Mouse (Mus musculus): Measurements from ENCODE around the gene Nmrk2.

Gene Nmrk2

GRCm38 (mm10) chr10:81201807-81202758 lies at the start of gene Nmrk2:
TSS of gene Nmrk2 (minus strand) at chr10:81202051.
- CTCF ChIA-PET: interaction anchor here (0.5 to 2.6 kb wide), 15 partner anchors 8 to 663 kb away, joined by 3 to 14 read pairs (median 3); partner anchors contain the start of genes Atp8b3 (in 1 of the 4), Fzr1 (in 1 of the 4), Pip5k1c (in 1 of the 4) and Zfr2 (in 1 of the 4)
- POLR2A ChIA-PET: interaction anchor here in 1 of 4 experiments (0.6 to 1.0 kb wide), 2 partner anchors 9 to 272 kb away, joined by 3 to 4 read pairs; partner anchors contain the start of gene Gadd45b

GRCm38 (mm10) chr10:81249442-81249841 lies 47.6 kb upstream of the Nmrk2 start:
- ChIA-PET CTCF (interaction anchor here in 2 of 4 experiments (1.0 to 1.6 kb wide), 5 partner anchors 8 to 43 kb away, joined by 3 to 4 read pairs (median 3); partner anchors contain the start of gene Pip5k1c (in 1 of the 2)), POLR2A (interaction anchor here in 2 of 4 experiments (1.2 to 1.3 kb wide), 2 partner anchors 15 to 19 kb away, joined by 3 to 4 read pairs; no protein-coding TSS in a partner anchor)

GRCm38 (mm10) chr10:81247804-81248203 lies 46.0 kb upstream of the Nmrk2 start:
- ChIA-PET POLR2A (interaction anchor here in 1 of 4 experiments (1.2 to 1.6 kb wide), 3 partner anchors 18 to 55 kb away, joined by 4 read pairs; partner anchors contain the start of genes Apba3 and Mrpl54), CTCF (interaction anchor here in 2 of 4 experiments (1.2 to 1.4 kb wide), 2 partner anchors 45 kb away, joined by 3 to 4 read pairs; partner anchors contain the start of gene Pip5k1c (in 2 of the 2))

GRCm38 (mm10) chr10:81245166-81245565 lies 43.3 kb upstream of the Nmrk2 start:
- CTCF ChIA-PET: interaction anchor here (0.9 to 3.1 kb wide), 18 partner anchors 13 to 306 kb away, joined by 3 to 15 read pairs (median 4); partner anchors contain the start of genes Atcay (in 1 of the 4), Pip5k1c (in 1 of the 4) and Zfr2 (in 1 of the 4)
- POLR2A ChIA-PET: interaction anchor here in 3 of 4 experiments (0.6 to 3.0 kb wide), 8 partner anchors 22 to 149 kb away, joined by 3 to 10 read pairs (median 3); partner anchors contain the start of genes Apba3 (in 1 of the 3), Mrpl54 (in 1 of the 3) and Pip5k1c (in 1 of the 3)

GRCm38 (mm10) chr10:81244595-81244994 lies 42.7 kb upstream of the Nmrk2 start:
- CTCF ChIA-PET: interaction anchor here (0.5 to 3.1 kb wide), 59 partner anchors 8 to 493 kb away, joined by 3 to 15 read pairs (median 4); partner anchors contain the start of genes Atcay (in 2 of the 4), Pip5k1c (in 2 of the 4), Apba3 (in 1 of the 4) and Gipc3 (in 1 of the 4)

GRCm38 (mm10) chr10:81244146-81244545 lies 42.3 kb upstream of the Nmrk2 start:
- CTCF ChIA-PET: interaction anchor here (0.5 to 3.1 kb wide), 65 partner anchors 8 to 492 kb away, joined by 3 to 15 read pairs (median 4); partner anchors contain the start of genes Atcay (in 3 of the 4), Pip5k1c (in 2 of the 4), Apba3 (in 1 of the 4) and Celf5 (in 1 of the 4)
- POLR2A ChIA-PET: interaction anchor here (0.5 to 4.4 kb wide), 26 partner anchors 8 to 184 kb away, joined by 3 to 18 read pairs (median 3); partner anchors contain the start of genes Apba3 (in 2 of the 4), Mrpl54 (in 2 of the 4), Cactin (in 1 of the 4) and Matk (in 1 of the 4)

More at GRCm38 (mm10) chr10:81244595-81244994, 42.7 kb upstream of the Nmrk2 start:
- POLR2A ChIA-PET: interaction anchor here (0.5 to 4.4 kb wide), 19 partner anchors 13 to 134 kb away, joined by 3 to 18 read pairs (median 3); partner anchors contain the start of genes Apba3 (in 2 of the 4), Mrpl54 (in 2 of the 4), Cactin (in 1 of the 4) and Pip5k1c (in 1 of the 4)

GRCm38 (mm10) chr10:81242021-81242420 lies 40.2 kb upstream of the Nmrk2 start:
- POLR2A ChIA-PET: interaction anchor here (0.6 to 5.1 kb wide), 17 partner anchors 11 to 173 kb away, joined by 3 to 36 read pairs (median 4); partner anchors contain the start of genes Apba3 (in 1 of the 4), Cactin (in 1 of the 4), Matk (in 1 of the 4) and Mrpl54 (in 1 of the 4)
- CTCF ChIA-PET: interaction anchor here (0.6 to 3.4 kb wide), 29 partner anchors 11 to 436 kb away, joined by 3 to 37 read pairs (median 5); partner anchors contain the start of genes Atcay (in 2 of the 4), Pip5k1c (in 2 of the 4), Cactin (in 1 of the 4) and Fzr1 (in 1 of the 4)

GRCm38 (mm10) chr10:81240876-81241275 lies 39.0 kb upstream of the Nmrk2 start:
- CTCF ChIA-PET: interaction anchor here (0.6 to 3.4 kb wide), 110 partner anchors 8 to 651 kb away, joined by 3 to 37 read pairs (median 4); partner anchors contain the start of genes Atcay (in 3 of the 4), Cactin (in 3 of the 4), Matk (in 3 of the 4) and Pip5k1c (in 3 of the 4)
- POLR2A ChIA-PET: interaction anchor here (0.5 to 5.1 kb wide), 22 partner anchors 10 to 395 kb away, joined by 3 to 36 read pairs (median 4); partner anchors contain the start of genes Atcay (in 2 of the 4), Cactin (in 2 of the 4), Pip5k1c (in 2 of the 4) and Apba3 (in 1 of the 4)

- ChIA-PET CTCF (interaction anchor here (0.5 to 3.4 kb wide), 11 partner anchors 9 to 366 kb away, joined by 3 to 37 read pairs (median 4); partner anchors contain the start of genes Atcay (in 1 of the 4) and Pip5k1c (in 1 of the 4)), POLR2A (interaction anchor here (0.6 to 5.1 kb wide), 13 partner anchors 7 to 1538 kb away, joined by 3 to 36 read pairs (median 4); partner anchors contain the start of genes Apba3 (in 1 of the 4), Atcay (in 1 of the 4), Eef2 (in 1 of the 4) and Matk (in 1 of the 4))
These were observed 36.8 kb upstream of the Nmrk2 start for GRCm38 (mm10) chr10:81238618-81239017.

- CTCF ChIA-PET: interaction anchor here in 3 of 4 experiments (0.5 to 2.1 kb wide), 8 partner anchors 8 to 147 kb away, joined by 3 to 7 read pairs (median 4); partner anchors contain the start of genes Hmg20b (in 1 of the 3) and Pip5k1c (in 1 of the 3)
- POLR2A ChIA-PET: interaction anchor here in 2 of 4 experiments (0.7 to 1.8 kb wide), 6 partner anchors 17 to 137 kb away, joined by 3 to 5 read pairs (median 3); no protein-coding TSS in a partner anchor
These were observed 34.8 kb upstream of the Nmrk2 start for GRCm38 (mm10) chr10:81236471-81237268.

- CTCF ChIA-PET: interaction anchor here in 3 of 4 experiments (0.6 to 1.5 kb wide), 7 partner anchors 9 to 383 kb away, joined by 3 to 6 read pairs (median 3); partner anchors contain the start of gene Pip5k1c (in 1 of the 3)
- POLR2A ChIA-PET: interaction anchor here (0.5 to 2.1 kb wide), 14 partner anchors 10 to 701 kb away, joined by 3 to 6 read pairs (median 4); partner anchors contain the start of genes Pip5k1c (in 2 of the 4), Gadd45b (in 1 of the 4), Lmnb2 (in 1 of the 4) and Map2k2 (in 1 of the 4)
These were observed 32.4 kb upstream of the Nmrk2 start for GRCm38 (mm10) chr10:81234206-81234605.

- POLR2A ChIA-PET: interaction anchor here in 3 of 4 experiments (0.6 to 1.5 kb wide), 9 partner anchors 9 to 184 kb away, joined by 3 to 9 read pairs (median 4); partner anchors contain the start of gene Eef2 (in 1 of the 3)
These were observed 31.4 kb upstream of the Nmrk2 start for GRCm38 (mm10) chr10:81233226-81233585.

GRCm38 (mm10) chr10:81232580-81233225 lies 30.9 kb upstream of the Nmrk2 start, which contains the start of gene Zfr2:
TSS of gene Zfr2 (plus strand) at chr10:81233155.
- CTCF ChIA-PET: interaction anchor here in 2 of 4 experiments (0.6 to 1.8 kb wide), 8 partner anchors 8 to 88 kb away, joined by 3 to 4 read pairs (median 3); partner anchors contain the start of genes Cactin (in 1 of the 2), Nmrk2 (in 1 of the 2) and Pip5k1c (in 1 of the 2)
- POLR2A ChIA-PET: interaction anchor here in 3 of 4 experiments (0.6 to 1.5 kb wide), 9 partner anchors 9 to 184 kb away, joined by 3 to 9 read pairs (median 4); partner anchors contain the start of gene Eef2 (in 1 of the 3)

More at GRCm38 (mm10) chr10:81233226-81233585, 31.4 kb upstream of the Nmrk2 start:
- CTCF ChIA-PET: interaction anchor here in 2 of 4 experiments (0.6 to 1.5 kb wide), 7 partner anchors 8 to 87 kb away, joined by 3 to 4 read pairs (median 3); partner anchors contain the start of genes Cactin (in 1 of the 2), Nmrk2 (in 1 of the 2) and Pip5k1c (in 1 of the 2)

- ChIA-PET POLR2A (interaction anchor here (0.6 to 2.1 kb wide), 28 partner anchors 8 to 305 kb away, joined by 3 to 9 read pairs (median 3); partner anchors contain the start of genes Cactin (in 2 of the 4), Apba3 (in 1 of the 4), Gadd45b (in 1 of the 4) and Hmg20b (in 1 of the 4)), CTCF (interaction anchor here (0.5 to 4.2 kb wide), 64 partner anchors 8 to 687 kb away, joined by 3 to 37 read pairs (median 4); partner anchors contain the start of genes Cactin (in 2 of the 4), Map2k2 (in 2 of the 4), Matk (in 1 of the 4) and Nmrk2 (in 1 of the 4))
These were observed 29.6 kb upstream of the Nmrk2 start for GRCm38 (mm10) chr10:81231436-81231835.

Measured in embryonic stem cell, embryonic (primary cell).